Mouse (Mus musculus): Measurements from ENCODE around the gene 6330409D20Rik.

Gene 6330409D20Rik

DNA sequence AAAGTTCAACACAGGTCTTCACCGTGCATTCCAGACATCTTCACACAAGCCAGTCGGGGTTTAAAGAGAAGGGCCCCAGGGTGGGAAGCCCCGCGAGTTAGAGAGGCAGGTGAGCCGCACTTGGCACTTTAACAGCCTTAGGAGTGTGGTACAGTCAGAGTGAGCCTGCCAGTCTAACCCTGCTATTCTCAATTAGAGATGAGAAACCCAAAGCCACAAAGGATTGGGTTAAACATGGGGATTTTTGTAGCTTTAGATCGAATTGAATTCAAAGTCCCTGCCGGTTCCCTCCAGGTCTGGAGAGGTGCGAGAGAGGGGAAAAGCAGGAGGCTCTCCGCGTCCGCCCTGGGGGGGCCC is at the start of gene 6330409D20Rik:
Gene 6330409D20Rik, minus strand, starts transcription at position 101 of the 357 bp plus-strand sequence.
- no peak for DNase-seq

DNA sequence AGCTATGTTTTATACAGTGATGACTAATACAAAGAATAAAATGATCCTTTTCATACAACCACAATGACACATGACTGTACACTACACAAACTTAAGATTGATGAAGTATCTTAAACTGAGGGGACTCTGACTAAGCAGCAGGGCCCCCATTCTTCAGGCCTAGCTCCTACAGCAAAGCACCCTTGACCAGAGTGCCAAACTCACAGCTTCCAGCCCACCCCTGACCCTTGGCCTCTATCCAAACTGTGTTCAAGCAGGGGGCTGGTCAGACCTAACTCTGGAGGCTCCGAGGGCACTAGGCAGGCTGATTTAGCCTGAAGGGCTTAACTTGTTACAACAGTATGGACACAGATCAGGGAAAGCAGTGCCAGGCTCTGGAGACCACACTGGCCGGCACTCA is 47.8 kb upstream of the 6330409D20Rik start:
- DNase-seq = no peak

DNA sequence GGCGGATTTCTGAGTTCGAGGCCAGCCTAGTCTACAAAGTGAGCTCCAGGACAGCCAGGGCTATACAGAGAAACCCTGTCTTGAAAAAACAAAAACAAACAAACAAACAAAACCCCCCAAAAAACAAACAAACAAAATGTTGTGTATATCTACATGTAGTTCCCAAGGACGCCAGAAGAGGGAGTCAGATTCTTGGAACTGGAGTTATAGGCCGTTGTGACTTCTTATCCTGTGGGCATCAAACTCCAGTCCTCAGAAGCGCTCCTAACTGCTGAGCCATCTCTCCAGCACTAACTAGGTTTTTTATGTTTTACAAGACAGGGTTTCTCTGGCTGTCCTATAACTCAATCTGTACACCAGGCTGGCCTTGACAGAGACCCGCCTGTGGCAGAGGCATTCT is 46.4 kb upstream of the 6330409D20Rik start:
- DNase-seq = no peak

DNA sequence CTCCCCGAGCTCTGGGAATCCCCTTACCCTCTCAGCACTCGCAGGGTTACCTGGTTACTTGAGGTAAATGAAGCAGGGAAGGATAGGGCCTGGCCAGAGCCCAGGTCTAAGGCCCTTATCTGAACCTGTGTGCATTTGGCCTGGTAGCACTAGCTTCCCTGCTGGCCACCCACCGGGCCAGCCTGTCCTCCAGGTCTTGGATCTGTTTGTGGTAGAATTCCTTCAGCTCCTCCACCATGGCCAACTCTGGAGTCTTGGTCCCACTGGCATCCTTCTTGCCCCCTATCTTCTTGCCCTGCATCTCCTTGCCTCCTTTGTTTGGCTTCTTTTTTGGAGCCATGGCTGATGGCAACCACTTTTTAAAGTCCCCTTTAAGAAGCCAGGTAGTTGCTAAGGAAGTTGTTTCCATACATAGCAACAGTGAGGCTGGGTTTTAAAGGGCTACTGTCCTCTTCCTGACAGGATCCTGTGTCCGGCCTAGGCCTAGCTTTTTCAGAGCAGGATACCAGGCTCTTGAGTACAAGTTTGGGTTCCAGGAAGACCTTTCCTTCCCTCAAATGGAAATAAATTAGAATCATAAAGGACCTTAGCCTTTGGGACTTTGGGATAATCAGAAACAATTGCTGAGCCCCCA is 43.3 kb upstream of the 6330409D20Rik start, which contains the start of gene Cfap157:
Gene Cfap157, minus strand, starts transcription at position 381 of the 634 bp plus-strand sequence.
- DNase-seq = no peak

DNA sequence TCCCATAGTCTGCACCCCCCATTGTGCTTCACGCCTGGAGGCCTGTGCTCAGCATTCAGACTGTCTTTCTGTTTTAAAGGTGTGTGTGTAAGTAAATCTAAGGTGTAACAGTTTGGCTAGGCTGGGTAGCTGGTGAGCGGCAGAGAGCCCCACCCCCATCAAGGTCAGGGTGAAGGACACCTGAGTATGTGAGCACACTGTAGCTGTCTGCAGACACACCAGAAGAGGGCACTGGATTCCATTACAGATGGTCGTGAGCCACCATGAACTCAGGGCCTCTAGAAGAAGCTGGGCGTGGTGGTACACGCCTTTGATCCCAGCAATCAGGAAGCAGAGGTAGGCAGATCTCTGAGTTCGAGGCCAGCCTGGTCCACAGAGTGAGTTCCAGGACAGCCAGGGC is 40.9 kb upstream of the 6330409D20Rik start:
- DNase-seq = no peak

DNA sequence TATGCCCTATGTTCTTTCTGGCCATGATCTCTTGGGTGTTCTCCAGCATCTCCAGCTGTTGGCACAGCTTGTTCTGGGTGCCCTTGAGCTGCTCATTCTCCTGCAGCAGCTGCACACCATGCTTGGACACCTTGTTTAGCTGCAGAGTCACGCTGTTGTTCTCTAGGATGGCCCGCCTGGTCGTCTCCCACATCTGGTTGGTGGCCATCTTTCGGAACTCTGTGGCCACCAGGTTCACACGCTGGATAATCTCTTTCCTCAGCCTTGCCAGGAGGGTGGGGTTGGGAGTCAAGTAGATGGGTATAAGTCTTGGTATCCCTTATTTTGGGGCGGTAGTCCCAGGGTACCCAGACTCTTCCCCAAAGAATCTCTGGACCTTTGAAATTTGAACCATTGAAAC is 38.9 kb upstream of the 6330409D20Rik start:
- DNase-seq = no peak

DNA sequence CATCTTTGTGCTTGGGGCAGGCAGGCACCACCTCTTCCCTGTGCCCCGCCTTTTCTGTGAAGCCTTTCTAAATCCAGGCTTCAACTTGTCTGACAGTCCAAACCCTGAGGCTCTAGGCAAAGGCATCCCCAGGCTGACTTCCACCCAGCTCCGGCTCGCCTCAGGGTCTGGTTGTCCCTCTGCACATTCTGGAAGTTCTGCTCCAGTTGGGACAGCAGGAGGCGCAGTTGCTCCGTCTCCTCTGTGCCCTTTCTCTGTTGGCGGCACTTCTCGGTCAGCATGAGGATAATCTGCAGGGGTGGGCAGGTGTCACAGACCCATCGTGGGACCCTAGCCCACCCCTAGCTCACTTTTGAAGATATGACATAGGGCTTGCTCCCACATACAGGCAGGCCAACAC is 38.3 kb upstream of the 6330409D20Rik start:
- peak; percentile 72 for DNase-seq

DNA sequence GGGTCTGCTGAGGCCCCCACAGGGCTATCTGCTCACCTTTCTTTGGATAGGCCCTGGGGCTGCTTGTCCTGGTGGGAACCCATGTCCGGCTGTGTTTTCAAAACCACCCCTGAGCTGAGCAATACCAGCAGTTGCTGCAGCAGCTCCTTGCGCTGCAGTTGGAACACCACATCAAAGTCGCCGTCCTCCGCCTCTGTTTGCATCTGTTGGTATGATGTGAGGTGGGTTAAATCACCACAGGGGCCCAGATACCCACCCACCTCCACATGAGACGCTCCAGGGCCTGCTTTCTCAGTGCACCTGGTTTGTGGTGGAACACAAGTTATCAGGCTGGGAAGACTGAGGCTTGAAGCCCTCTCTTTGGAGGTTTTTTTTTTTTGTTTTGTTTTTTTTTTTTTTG is 37.3 kb upstream of the 6330409D20Rik start:
- DNase-seq = peak; percentile 89

DNA sequence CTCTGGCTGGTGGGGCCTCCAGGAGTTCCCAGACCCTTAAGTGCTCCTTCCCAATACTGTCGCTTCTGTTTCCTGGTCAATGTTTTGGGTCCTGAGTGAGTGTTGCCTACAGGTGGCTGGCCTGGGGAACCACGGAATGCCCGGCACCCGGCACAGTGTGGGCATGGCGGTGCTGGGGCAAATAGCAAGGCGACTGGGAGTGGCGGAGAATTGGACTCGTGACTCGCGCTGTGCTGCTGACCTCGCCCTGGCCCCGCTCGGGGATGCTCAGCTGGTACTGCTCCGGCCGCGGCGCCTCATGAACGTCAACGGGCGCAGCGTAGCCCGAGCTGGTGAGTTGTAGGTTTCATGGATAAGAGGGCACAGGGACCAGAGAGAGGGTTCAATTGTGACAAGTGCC is 35.4 kb upstream of the 6330409D20Rik start:
- DNase-seq = peak; percentile 23

DNA sequence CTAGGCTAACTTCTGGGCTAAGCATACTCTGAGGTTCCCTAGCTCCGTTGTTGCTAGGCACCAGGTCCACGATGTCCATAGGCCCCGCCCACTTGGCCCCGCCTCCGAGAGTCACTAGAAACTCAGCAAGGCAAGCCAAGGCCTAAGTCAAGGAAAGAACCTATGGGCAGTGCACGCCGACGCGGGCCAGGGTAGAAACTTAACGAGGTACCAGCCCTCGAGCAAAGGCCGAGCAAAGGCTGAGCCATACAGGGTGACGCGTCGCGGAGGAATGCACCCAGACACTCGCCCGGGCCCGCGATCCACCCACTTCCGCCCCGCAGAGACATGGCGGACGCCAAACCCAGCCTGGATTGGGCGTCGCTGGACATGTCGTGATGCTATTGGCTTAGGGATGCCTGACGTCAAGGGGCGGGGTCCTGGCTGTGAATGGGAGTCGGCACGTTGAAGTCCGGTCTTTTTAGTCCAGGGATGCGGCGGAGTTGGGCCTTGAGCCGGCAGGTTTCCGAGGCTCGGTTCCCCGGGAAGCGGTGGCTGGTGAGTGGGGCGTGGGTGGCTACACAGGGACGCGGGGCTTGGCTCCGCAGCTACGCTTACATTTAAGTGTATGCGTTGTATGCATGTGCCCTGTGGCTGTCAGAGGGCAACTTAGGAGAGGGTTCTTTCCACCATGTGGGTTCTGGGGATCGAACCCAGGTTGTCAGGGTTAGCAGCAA is 34.7 kb upstream of the 6330409D20Rik start, which contains the start of the genes Ttc16 and Ptrh1:
Gene Ttc16, minus strand, starts transcription at position 275 of the 716 bp plus-strand sequence.
Gene Ptrh1, plus strand, starts transcription at position 428 of the 716 bp plus-strand sequence.
- peak; percentile 97 for DNase-seq

DNA sequence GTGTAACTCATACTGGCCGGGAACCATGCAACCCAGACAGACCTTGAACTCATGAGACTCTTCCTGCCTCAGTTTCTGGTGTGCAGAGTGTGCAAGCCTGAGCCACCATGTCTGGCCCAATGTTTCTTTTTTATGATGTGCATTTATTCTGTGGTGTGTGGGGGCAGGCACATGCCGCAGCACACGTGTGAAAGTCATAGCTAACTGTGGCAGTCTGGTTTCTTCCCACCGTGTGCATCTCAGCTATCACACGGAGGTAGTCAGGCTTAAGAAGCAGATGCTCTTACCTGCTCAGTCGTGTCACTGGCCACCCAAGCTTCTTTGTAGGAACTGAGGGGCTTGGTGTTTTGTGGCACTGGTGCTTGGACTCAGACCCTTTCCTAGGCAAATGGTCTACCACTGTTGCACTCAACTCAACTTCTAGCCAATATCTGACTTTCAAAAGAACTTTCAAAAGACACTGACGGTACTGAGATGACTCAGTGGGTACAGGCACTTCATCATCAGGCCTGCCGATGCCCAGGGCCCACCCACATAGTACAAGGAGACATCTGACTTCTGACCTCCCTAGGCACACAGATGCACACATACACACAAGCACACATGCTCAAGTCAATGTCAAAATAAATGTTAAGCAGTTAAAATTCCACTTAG is 31.9 kb upstream of the 6330409D20Rik start:
- DNase-seq = no peak

DNA sequence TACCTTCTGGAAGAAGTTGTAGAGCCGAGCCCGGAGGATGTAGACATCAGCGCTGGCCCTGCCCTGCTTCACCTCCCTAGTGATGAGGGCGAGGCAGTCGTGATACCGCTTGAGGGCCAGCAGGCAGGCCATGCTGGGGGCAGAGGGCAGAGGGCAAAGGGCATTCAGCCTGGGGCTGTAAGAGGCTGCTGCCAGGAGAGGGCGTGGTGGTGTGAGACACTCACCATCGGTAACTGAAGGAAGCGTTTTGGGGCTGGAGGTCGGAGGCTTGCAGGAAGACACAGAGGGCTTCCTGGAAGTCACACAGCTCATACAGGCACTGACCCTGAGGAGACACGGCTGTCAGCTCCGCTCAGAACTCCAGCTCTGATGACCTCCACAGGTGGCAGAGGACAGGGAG is 31.1 kb upstream of the 6330409D20Rik start:
- peak; percentile 28 for DNase-seq

DNA sequence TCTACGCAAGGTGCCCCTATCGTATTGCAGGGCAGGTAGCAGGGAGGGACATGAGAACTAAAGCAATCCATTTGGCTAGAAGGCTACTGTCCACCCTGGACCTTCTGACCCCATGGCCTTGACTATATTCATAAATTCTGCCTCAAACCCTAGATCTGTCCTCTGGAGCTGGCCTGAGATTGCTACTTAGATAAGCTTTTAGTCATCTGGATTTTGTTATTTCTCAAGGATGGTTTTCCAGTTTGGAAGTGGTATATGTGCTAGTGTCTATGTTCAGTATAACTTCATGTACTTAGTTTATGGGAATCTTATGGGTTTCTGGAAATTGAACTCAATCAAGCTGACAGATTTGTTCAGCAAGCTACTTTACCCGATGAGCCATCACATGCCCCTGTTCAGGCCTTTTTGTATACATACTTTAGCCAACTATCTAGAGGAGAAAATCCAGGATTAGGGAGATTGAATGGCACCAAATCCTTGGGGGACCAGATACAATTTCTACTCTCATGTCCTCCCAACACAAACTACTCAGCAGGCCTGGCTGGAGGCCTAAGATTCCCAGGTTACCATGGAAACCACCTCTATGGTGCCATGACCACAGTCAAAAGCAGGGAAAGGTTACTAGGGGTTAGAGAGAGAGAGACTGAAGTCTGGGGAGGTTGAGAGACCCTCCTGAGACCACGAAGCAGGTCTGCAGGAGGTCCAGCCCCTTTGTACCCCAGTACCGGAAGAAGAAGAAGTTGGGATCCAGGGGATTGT is 28.7 kb upstream of the 6330409D20Rik start:
- no peak for DNase-seq

DNA sequence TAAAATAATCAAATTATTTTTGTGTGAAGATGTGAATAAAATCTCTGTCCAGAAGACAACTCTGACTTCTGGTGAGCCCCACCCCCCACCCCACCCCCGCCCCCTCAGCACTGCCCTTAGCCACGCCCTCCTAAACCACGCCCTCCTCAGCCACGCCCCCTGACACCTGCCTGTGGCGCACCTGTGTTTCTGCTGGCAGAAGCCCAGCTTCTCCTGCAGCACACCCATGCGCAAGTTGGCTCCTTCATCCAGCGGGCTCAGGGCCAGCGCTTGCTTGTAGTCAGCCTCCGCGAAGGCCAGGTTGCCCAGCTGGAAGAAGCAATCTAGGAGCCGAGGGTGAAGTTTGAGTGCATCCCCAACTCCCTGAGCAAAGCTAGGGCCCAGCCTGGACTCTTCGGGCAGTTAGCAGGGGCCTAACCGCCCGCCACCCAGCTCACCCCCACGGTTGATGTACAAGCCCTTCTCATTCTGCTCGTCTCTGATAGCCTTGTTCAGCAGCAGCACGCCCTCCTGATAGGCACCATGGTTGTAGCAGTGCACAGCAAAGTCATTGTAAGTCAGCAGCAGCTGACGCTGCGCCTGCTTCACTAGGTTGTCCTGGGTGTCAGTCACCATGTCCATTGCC is 28.0 kb upstream of the 6330409D20Rik start:
- DNase-seq = peak; percentile 27

DNA sequence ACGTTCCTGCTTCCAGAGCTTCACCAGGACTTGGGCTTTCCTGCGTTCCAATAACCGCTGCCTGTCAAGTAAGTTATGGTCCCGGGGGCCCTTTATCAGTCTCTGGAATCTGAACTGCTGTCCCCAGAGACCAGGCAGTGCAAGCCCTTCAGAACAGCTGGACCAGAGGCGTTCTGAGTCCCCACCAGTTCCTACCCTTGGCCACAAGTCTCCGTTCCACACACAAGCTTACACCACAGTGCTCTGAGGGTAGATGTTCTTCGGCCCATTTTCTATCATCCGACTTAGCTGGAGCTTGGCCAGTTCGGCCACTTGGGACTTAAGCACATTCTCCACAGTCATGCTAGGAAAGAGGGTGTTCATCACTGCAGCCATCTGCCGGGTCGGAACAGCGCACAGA is 26.4 kb upstream of the 6330409D20Rik start:
- DNase-seq = no peak

DNA sequence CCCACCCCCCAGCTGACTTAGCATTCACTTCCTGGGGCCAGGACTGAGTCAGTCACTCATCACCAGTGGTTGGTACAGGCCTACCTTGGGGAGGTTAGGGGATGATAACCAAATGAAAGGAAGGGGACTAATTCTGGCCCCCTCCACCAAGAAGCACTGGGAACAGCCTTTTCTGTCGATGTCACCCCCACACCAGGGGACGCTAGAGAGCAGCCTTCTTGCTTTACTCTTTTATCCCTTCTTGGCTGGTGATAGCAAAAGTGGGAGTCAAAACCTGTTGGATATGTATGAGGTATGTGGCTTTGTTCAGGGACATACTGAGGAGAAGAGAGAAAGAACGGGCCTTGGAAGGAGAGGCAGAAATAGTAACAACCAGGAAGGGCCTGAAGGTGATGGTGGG is 22.5 kb upstream of the 6330409D20Rik start:
- DNase-seq = no peak

DNA sequence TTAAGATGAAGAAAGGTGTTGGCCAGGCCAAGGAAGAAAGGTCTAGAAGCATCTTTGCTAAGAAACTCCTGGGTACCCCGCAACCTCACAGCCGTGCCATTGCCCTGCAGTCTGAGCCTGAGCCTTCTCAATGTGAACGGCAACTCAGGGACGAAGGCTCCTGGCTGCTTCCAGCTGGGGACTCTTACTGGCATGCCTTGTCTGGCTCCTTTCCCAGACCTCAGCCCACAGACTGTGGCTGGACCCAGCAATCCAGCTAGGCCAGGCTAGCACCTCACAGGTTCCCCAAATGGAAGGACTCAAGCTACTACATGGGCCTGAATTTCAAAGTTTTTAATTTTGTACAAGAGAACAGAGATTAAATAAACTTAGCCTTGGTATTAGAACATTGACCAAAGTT is 21.0 kb upstream of the 6330409D20Rik start:
- DNase-seq = no peak

DNA sequence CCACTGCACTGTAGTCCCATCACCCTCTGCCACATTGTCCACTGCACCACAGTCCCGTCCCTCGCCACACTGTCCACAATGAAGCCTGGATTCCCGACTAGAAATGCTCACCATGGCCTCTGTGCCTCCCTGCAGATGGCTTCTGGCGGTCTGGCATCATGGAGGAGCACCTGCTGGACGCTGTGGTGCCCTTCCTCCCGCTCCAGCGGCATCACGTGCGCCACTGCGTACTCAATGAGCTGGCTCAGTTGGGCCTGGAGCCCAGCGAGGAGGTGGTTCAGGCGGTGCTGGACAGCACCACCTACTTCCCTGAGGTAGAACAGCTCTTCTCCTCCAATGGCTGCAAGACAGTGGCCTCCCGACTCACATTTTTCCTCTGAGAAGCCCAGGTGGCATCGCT is 20.5 kb upstream of the 6330409D20Rik start:
- no peak for DNase-seq

DNA sequence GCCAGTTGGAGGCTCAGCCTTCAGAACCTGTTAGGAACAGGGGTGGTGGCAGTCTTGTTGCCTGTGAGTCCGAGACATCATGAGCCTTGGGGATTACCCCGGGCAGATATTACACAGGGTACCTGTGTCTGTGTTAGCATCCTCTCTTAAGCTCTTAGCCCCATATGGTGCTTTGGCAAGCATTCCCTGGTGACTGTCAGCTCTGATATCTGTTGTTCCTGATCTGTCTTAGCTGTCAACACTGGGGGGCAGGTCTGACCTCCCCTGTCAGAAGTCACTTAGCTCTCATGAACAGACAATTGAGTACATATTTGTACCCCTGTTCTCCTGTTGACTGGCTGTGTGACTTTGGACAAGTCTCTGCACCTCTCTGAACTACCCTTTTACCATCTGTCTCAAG is 18.2 kb upstream of the 6330409D20Rik start:
- no peak for DNase-seq

DNA sequence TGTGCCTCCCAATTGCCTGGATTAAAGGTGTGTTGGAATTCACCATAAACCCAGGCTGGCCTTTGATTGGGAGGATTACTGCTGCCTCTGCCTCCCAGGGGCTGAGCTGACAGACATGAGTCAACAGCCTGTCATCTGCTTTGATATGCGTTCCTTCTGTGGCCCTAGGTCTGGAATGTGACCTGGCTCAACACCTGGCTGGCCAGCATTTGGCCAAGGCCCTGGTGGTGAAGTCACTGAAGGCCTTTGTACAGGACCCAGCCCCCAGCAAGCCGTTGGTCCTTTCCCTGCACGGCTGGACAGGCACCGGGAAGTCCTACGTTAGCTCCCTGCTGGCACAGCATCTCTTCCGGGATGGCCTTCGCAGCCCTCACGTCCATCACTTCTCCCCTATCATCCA is 17.7 kb upstream of the 6330409D20Rik start:
- no peak for DNase-seq

DNA sequence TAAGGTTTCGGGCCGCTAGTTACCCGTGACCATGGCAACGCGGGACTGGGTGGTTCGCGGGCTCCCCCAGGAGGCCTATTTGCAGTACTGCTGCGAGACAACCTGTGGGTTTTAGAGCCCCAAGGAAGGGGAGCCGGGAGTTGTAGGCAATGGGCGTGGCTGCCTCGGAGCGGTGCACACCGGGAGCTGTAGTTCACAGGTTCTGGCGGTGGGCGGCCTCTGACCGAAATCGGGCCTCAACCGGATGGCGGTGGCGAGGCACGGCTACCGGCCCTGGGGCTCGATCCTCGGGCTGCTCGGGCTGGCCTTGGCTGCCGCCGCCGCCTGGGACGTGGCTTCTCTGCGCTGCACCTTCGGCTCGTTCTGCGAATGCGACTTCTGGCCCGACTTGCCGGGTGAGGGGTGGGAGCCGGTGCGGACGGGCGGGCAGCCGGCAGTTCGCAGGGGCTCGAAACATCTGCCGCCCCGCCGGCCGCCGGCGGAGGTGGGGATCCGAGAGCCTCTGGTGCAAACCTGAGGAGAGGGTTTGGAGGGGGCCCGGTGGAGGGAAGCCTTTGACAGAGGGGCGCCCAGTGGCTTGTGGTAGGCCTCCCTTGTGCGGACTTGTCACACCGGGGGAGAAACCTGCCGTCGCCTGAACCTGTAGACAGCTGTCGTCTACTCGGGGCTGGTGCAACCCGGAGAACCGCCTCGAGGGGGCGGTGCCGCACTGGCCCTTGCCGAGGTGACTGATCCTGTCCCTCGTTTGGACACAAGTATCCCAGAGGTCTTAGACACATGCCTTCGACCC is 16.4 kb upstream of the 6330409D20Rik start, which contains the start of gene Tor2a:
Gene Tor2a, plus strand, starts transcription at position 179 of the 790 bp plus-strand sequence.
- peak; percentile 98 for DNase-seq

DNA sequence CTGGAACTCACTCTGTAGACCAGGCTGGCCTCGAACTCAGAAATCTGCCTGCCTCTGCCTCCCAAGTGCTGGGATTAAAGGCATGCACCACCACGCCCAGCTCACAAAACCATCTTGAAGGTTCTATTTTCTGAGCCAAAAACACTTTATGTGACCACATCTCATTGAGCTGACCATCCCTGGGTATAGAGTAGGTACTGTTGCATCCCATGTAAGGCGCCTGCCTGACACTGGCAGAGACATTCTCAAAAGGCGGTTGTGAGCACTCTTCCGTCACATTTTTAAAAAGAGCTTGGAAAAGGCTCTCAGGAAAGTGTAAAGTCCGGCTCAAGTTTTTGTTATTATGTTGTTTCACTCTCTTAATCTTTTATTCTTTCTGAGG is 15.8 kb upstream of the 6330409D20Rik start:
- no peak for DNase-seq
